Comparison of ENCODE assay signal across 8 mouse cellular contexts in the genomic region with DNA sequence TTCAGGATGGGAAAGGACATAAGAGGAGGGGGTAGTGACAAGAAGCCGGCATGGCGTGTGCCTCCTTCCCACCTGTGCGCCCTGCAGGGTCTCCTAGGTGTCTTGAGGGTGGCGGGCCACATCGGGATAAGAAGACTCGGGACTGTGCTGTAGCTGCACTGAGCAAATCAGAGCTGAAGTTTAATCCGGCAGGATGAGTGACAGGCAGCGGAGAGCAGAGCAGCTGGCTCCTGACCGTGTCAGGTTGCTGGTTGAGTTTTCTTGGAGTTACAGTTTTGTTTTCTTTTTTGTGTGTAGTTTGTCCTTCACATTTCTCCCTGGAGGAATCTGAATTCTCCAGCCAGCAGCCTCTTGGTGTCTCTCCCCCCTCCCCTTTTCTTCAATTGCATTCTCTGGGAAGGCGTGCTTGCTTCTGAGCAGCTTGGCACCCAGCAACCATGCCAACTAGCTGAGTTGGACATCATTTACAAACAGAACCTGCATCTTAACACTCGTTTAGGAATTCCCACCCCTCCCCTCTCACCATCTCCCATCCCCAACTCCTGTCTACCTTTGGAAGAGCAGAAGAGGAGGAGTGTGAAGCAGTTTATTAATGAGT. TPM values are rescaled to one million over a fixed set of nuclear protein-coding genes. Genes with fewer than 3 reads are reported as not detected.
DNase-seq lines count a peak whose midpoint lies in the region; ATAC-seq and TF ChIP-seq lines count a peak whose summit lies in the region.

No protein-coding gene starts in this region.

- peak overlapping the region; percentile 94 for H3K4me3 ChIP-seq in megakaryocyte, embryonic 14.5 days (replicated peaks)
- peak overlapping the region; percentile 93 for H3K4me3 ChIP-seq in intestine, embryonic 16.5 days (ENCODE audit: low read length)
- peak overlapping the region; percentile 75 for H3K4me3 ChIP-seq in olfactory bulb, adult 2 months (ENCODE audit: insufficient read depth, low read depth, low read length)

- TF ChIP-seq CTCF in olfactory bulb, adult 2 months (IDR thresholded peaks at IDR 0.05; ENCODE audit: insufficient read depth, low read depth, low read length) = no peak

- peaks cover 74% of the 10 kb centered on the region for H3K4me1 ChIP-seq in megakaryocyte, embryonic 14.5 days
- H3K4me1 ChIP-seq in intestine, embryonic 16.5 days (ENCODE audit: control insufficient read depth, insufficient read depth, low read length) = peaks cover 69% of the 10 kb centered on the region
- peaks cover 39% of the 10 kb centered on the region for H3K4me1 ChIP-seq in olfactory bulb, adult 2 months (ENCODE audit: control insufficient read depth, insufficient read depth, low read length)

- no peaks in the 10 kb centered on the region for H3K9me3 ChIP-seq in megakaryocyte, embryonic 14.5 days
- no peaks in the 10 kb centered on the region for H3K9me3 ChIP-seq in intestine, embryonic 16.5 days (ENCODE audit: control insufficient read depth, low read length)

- H3K4me2 ChIP-seq in intestine, embryonic 16.5 days (ENCODE audit: low read depth, low read length) = peak overlapping the region; percentile 94

- no peak for ATAC-seq in megakaryocyte, adult 5-6 weeks (ENCODE audit: poor library complexity, severe bottlenecking)
- no peak for ATAC-seq in intestine, embryonic 16.5 days

- WGBS in intestine, embryonic 16.5 days = 9% methylated on average over 11 of the region's 11 CpGs
- 7% methylated on average over 11 of the region's 11 CpGs for WGBS in olfactory bulb, adult 2 months

- H3K9ac ChIP-seq in intestine, embryonic 16.5 days (ENCODE audit: low read depth, low read length) = peak overlapping the region; percentile 97

- TF ChIP-seq POLR2A in olfactory bulb, adult 2 months (IDR thresholded peaks at IDR 0.05; ENCODE audit: insufficient read depth, low read depth, low read length) = no peak

- peak; percentile 50 for DNase-seq in embryo, embryonic 10 days (ENCODE audit: low spot score)
- no peak for DNase-seq in embryo, embryonic 10.5 days (ENCODE audit: low spot score)
- DNase-seq in layer of hippocampus, postnatal 14 days (ENCODE audit: low spot score in 2 of 2) = no peak
- no peak for DNase-seq in natural killer cell, adult 2 months (ENCODE audit: low spot score in 2 of 2)

- peak overlapping the region; percentile 100 for H3K27ac ChIP-seq in intestine, embryonic 16.5 days (ENCODE audit: low read length)
- peak overlapping the region; percentile 90 for H3K27ac ChIP-seq in olfactory bulb, adult 2 months (ENCODE audit: insufficient read depth, low read depth, low read length)

- H3K36me3 ChIP-seq in megakaryocyte, embryonic 14.5 days (replicated peaks; ENCODE audit: low read length) = peaks cover 53% of the 10 kb centered on the region
- H3K36me3 ChIP-seq in intestine, embryonic 16.5 days (ENCODE audit: control insufficient read depth, insufficient read depth, low read length) = no peaks in the 10 kb centered on the region

- peaks cover 4% of the 10 kb centered on the region for H3K27me3 ChIP-seq in megakaryocyte, embryonic 14.5 days (replicated peaks)
- no peaks in the 10 kb centered on the region for H3K27me3 ChIP-seq in intestine, embryonic 16.5 days (replicated peaks; ENCODE audit: control insufficient read depth, insufficient read depth, low read length)

RNA-seq across cellular contexts. Expression of gene Ctdsp2, which starts 2.5 kb away (rescaled TPM):
- 27.8 and 40.9 TPM in 2 replicates for polyA plus RNA-seq in megakaryocyte, embryonic 14.5 days (2012; ENCODE audit: insufficient read depth, low replicate concordance)
- total RNA-seq in megakaryocyte, adult 5-6 weeks (2015) = 73.2 and 75.2 TPM in 2 replicates
- total RNA-seq in megakaryocyte, adult 5-6 weeks (2017) = 38.0 and 41.9 TPM in 2 replicates
- 41.2 and 44.0 TPM in 2 replicates for polyA plus RNA-seq in intestine, embryonic 16.5 days (2015; fragmentation: Nextera tagmentation; extraction: Ambion mirVana)
- not detected in 2 replicates for polyA plus RNA-seq in olfactory bulb, adult 2 months (2012; ENCODE audit: insufficient read depth, insufficient read length, low replicate concordance, missing spikeins)
- total RNA-seq in layer of hippocampus, postnatal 14 days (2021) = 10 to 100 TPM; 90.7 to 93.6 TPM

RNA-seq across cellular contexts. Expression of gene Avil, which starts 19.5 kb away (rescaled TPM):
- 0.70 TPM in 1 of 2 replicates, not detected in the other for polyA plus RNA-seq in megakaryocyte, embryonic 14.5 days (2012; ENCODE audit: insufficient read depth, low replicate concordance)
- total RNA-seq in megakaryocyte, adult 5-6 weeks (2015) = 0.07 TPM in 1 of 2 replicates, not detected in the other
- 0.04 and 0.16 TPM in 2 replicates for total RNA-seq in megakaryocyte, adult 5-6 weeks (2017)
- 0.21 and 0.28 TPM in 2 replicates for polyA plus RNA-seq in intestine, embryonic 16.5 days (2015; fragmentation: Nextera tagmentation; extraction: Ambion mirVana)
- polyA plus RNA-seq in olfactory bulb, adult 2 months (2012; ENCODE audit: insufficient read depth, insufficient read length, low replicate concordance, missing spikeins) = not detected in 2 replicates
- total RNA-seq in layer of hippocampus, postnatal 14 days (2021) = under 1 TPM; 0.48 to 0.62 TPM

RNA-seq across cellular contexts. Expression of gene Tsfm, which starts 49.6 kb away (rescaled TPM):
- 19.8 and 35.4 TPM in 2 replicates for polyA plus RNA-seq in megakaryocyte, embryonic 14.5 days (2012; ENCODE audit: insufficient read depth, low replicate concordance)
- total RNA-seq in megakaryocyte, adult 5-6 weeks (2015) = 17.4 and 25.7 TPM in 2 replicates
- 17.1 and 21.0 TPM in 2 replicates for total RNA-seq in megakaryocyte, adult 5-6 weeks (2017)
- 85.7 and 100 TPM in 2 replicates for polyA plus RNA-seq in intestine, embryonic 16.5 days (2015; fragmentation: Nextera tagmentation; extraction: Ambion mirVana)
- not detected in 2 replicates for polyA plus RNA-seq in olfactory bulb, adult 2 months (2012; ENCODE audit: insufficient read depth, insufficient read length, low replicate concordance, missing spikeins)
- total RNA-seq in layer of hippocampus, postnatal 14 days (2021) = 10 to 100 TPM; 27.4 to 31.9 TPM
